Mouse (Mus musculus) lung, embryonic 14.5 days (tissue): ENCODE measurements around the gene Apol6. TPM values are rescaled to one million over a fixed set of nuclear protein-coding genes. Genes with fewer than 3 reads are reported as not detected.

Experiments used
- ATAC-seq: fragments of 200-750 bp; cut with Nextera tagmentation; 2 replicates; pipeline ENCODE4 v1.8.0; 2017; ENCODE audit warnings: mild to moderate bottlenecking, moderate TSS enrichment, moderate library complexity; ENCODE audit not compliant: insufficient read depth
- DNase-seq: peaks from one replicate; pipeline ENCODE4 v3.0.0-alpha.2; 2015
- H3K27ac ChIP-seq: fragments of 300-500 bp; sonication (generic); 2 replicates; pipeline ENCODE4 v1.5.1; 2014; ENCODE audit warnings: low read depth, mild to moderate bottlenecking, moderate library complexity
- H3K27me3 ChIP-seq: fragments of 300-500 bp; sonication (generic); 2 replicates; pipeline ENCODE4 v1.6.1; 2014; ENCODE audit warnings: low read length, control low read depth; ENCODE audit not compliant: insufficient read depth
- H3K36me3 ChIP-seq: fragments of 300-500 bp; sonication (generic); 2 replicates; pipeline ENCODE4 v1.6.1; 2014; ENCODE audit warnings: control low read depth; ENCODE audit not compliant: insufficient read depth
- H3K4me1 ChIP-seq: fragments of 300-500 bp; sonication (generic); 2 replicates; pipeline ENCODE4 v1.6.1; 2014; ENCODE audit warnings: antibody characterized with exemption, control low read depth; ENCODE audit not compliant: insufficient read depth
- H3K4me2 ChIP-seq: fragments of 300-500 bp; sonication (generic); 2 replicates; pipeline ENCODE4 v1.6.1; 2014; ENCODE audit warnings: mild to moderate bottlenecking
- H3K4me3 ChIP-seq: fragments of 300-500 bp; sonication (generic); 2 replicates; pipeline ENCODE4 v1.5.1; 2014; ENCODE audit warnings: low read depth, low read length
- H3K9ac ChIP-seq: fragments of 300-500 bp; sonication (generic); 2 replicates; pipeline ENCODE4 v1.6.1; 2014
- H3K9me3 ChIP-seq: fragments of 300-500 bp; sonication (generic); 2 replicates; pipeline ENCODE4 v1.6.1; 2016; ENCODE audit warnings: low read depth, low read length, control low read depth
- CTCF ChIP-seq: IDR thresholded peaks from 2 replicates; pipeline ENCODE4 v1.5.1; 2016; ENCODE audit warnings: antibody characterized with exemption, low read depth
- WGBS: fragments of 180-500 bp; shearing (Covaris S2); extraction: QIAGEN DNeasy Blood & Tissue Kit; methylation state at CpG from one replicate; pipeline ENCODE4 v1.1.7; 2014; 5-methylcytosine and 5-hydroxymethylcytosine counted together
- polyA plus RNA-seq: library from polyadenylated mRNA; unstranded; fragments of >200 nt; fragmentation: Nextera tagmentation; extraction: Ambion mirVana; gene quantifications from 2 replicates; pipeline ENCODE4 v1.2.1, GENCODE M21; 2014

Apol6 gene
- polyA plus RNA-seq, 1 experiment from 2014 or later, result 0.09 TPM

GRCm38 (mm10) chr15:77091394-77091793 lies 46.9 kb downstream of the Apol6 start:
- H3K4me1 ChIP-seq, result no peaks in the 10 kb centered on the region
- no peak for ATAC-seq
- peaks cover 63% of the 10 kb centered on the region for H3K36me3 ChIP-seq

GRCm38 (mm10) chr15:77094431-77094830 lies 49.9 kb downstream of the Apol6 start:
- no peak overlapping the region for H3K9ac ChIP-seq
- H3K4me3 ChIP-seq, result no peak overlapping the region
- ATAC-seq, result no peak
- no peak for DNase-seq
- no peak for TF ChIP-seq CTCF
- H3K27ac ChIP-seq, result no peak overlapping the region
- H3K4me2 ChIP-seq, result no peak overlapping the region
- WGBS, result 91% methylated on average over 13 of the region's 13 CpGs
- no peaks in the 10 kb centered on the region for H3K27me3 ChIP-seq
- no peaks in the 10 kb centered on the region for H3K4me1 ChIP-seq
- H3K9me3 ChIP-seq, result no peaks in the 10 kb centered on the region
- H3K36me3 ChIP-seq, result peaks cover 83% of the 10 kb centered on the region

More at GRCm38 (mm10) chr15:77091394-77091793, 46.9 kb downstream of the Apol6 start:
- DNase-seq, result no peak
- H3K27me3 ChIP-seq, result no peaks in the 10 kb centered on the region
- no peak overlapping the region for H3K4me2 ChIP-seq
- WGBS, result 85% methylated on average over 4 of the region's 4 CpGs
- no peak for TF ChIP-seq CTCF
- H3K9ac ChIP-seq, result no peak overlapping the region
- H3K4me3 ChIP-seq, result no peak overlapping the region
- H3K9me3 ChIP-seq, result no peaks in the 10 kb centered on the region
- H3K27ac ChIP-seq, result no peak overlapping the region

GRCm38 (mm10) chr15:77095216-77095615 lies 50.7 kb downstream of the Apol6 start:
- H3K36me3 ChIP-seq, result peaks cover 84% of the 10 kb centered on the region

GRCm38 (mm10) chr15:77097358-77097757 lies 52.8 kb downstream of the Apol6 start:
- Histone ChIP-seq H3K36me3 (peaks cover 78% of the 10 kb centered on the region), H3K9ac (no peak overlapping the region), H3K4me2 (no peak overlapping the region), H3K4me1 (no peaks in the 10 kb centered on the region), H3K9me3 (no peaks in the 10 kb centered on the region), H3K27me3 (no peaks in the 10 kb centered on the region), H3K4me3 (no peak overlapping the region), H3K27ac (no peak overlapping the region)
- no peak for TF ChIP-seq CTCF
- ATAC-seq (no peak), DNase-seq (no peak)
- 92% methylated on average over 6 of the region's 6 CpGs for WGBS

More at GRCm38 (mm10) chr15:77095216-77095615, 50.7 kb downstream of the Apol6 start:
- H3K27me3 ChIP-seq, result no peaks in the 10 kb centered on the region
- ATAC-seq (no peak), DNase-seq (no peak)
- H3K4me2 ChIP-seq, result no peak overlapping the region
- H3K4me1 ChIP-seq, result no peaks in the 10 kb centered on the region
- no peak overlapping the region for H3K9ac ChIP-seq
- no peak overlapping the region for H3K4me3 ChIP-seq
- 100% methylated on average over 1 of the region's 1 CpGs for WGBS
- no peaks in the 10 kb centered on the region for H3K9me3 ChIP-seq
- no peak overlapping the region for H3K27ac ChIP-seq
- TF ChIP-seq CTCF, result no peak

- Histone ChIP-seq H3K27me3 (no peaks in the 10 kb centered on the region), H3K4me1 (no peaks in the 10 kb centered on the region), H3K4me3 (no peak overlapping the region), H3K36me3 (peaks cover 71% of the 10 kb centered on the region), H3K9me3 (no peaks in the 10 kb centered on the region), H3K9ac (no peak overlapping the region), H3K4me2 (no peak overlapping the region), H3K27ac (no peak overlapping the region)
- no peak for TF ChIP-seq CTCF
- ATAC-seq, result no peak
- WGBS, result 57% methylated on average over 3 of the region's 3 CpGs
- DNase-seq, result no peak
Observed at GRCm38 (mm10) chr15:77099756-77100155, 55.2 kb downstream of the Apol6 start.

GRCm38 (mm10) chr15:77102685-77103084 lies 58.2 kb downstream of the Apol6 start:
- WGBS, result 88% methylated on average over 5 of the region's 5 CpGs
- no peak for DNase-seq
- Histone ChIP-seq H3K36me3 (peaks cover 58% of the 10 kb centered on the region), H3K4me3 (no peak overlapping the region), H3K4me1 (no peaks in the 10 kb centered on the region), H3K27me3 (no peaks in the 10 kb centered on the region), H3K9me3 (no peaks in the 10 kb centered on the region), H3K9ac (no peak overlapping the region), H3K27ac (no peak overlapping the region), H3K4me2 (no peak overlapping the region)
- no peak for ATAC-seq
- no peak for TF ChIP-seq CTCF

GRCm38 (mm10) chr15:77104349-77105158 lies 60.0 kb downstream of the Apol6 start:
- no peak overlapping the region for H3K9ac ChIP-seq
- H3K4me3 ChIP-seq, result no peak overlapping the region
- peak; percentile 35 for DNase-seq
- H3K36me3 ChIP-seq, result peaks cover 51% of the 10 kb centered on the region
- H3K4me2 ChIP-seq, result no peak overlapping the region
- no peak for ATAC-seq
- no peaks in the 10 kb centered on the region for H3K9me3 ChIP-seq
- H3K4me1 ChIP-seq, result no peaks in the 10 kb centered on the region
- no peak for TF ChIP-seq CTCF
- WGBS, result 63% methylated on average over 10 of the region's 10 CpGs
- H3K27me3 ChIP-seq, result no peaks in the 10 kb centered on the region
- peak overlapping the region; percentile 3; the same call in 1 of the 2 replicates for H3K27ac ChIP-seq
